Mouse (Mus musculus): ENCODE results near the gene Rpf2. TPM values are rescaled to one million over a fixed set of nuclear protein-coding genes. Genes with fewer than 3 reads are reported as not detected.

Gene Rpf2
- polyA plus RNA-seq, 2 experiments, result 16.8 to 39.2 TPM

DNA sequence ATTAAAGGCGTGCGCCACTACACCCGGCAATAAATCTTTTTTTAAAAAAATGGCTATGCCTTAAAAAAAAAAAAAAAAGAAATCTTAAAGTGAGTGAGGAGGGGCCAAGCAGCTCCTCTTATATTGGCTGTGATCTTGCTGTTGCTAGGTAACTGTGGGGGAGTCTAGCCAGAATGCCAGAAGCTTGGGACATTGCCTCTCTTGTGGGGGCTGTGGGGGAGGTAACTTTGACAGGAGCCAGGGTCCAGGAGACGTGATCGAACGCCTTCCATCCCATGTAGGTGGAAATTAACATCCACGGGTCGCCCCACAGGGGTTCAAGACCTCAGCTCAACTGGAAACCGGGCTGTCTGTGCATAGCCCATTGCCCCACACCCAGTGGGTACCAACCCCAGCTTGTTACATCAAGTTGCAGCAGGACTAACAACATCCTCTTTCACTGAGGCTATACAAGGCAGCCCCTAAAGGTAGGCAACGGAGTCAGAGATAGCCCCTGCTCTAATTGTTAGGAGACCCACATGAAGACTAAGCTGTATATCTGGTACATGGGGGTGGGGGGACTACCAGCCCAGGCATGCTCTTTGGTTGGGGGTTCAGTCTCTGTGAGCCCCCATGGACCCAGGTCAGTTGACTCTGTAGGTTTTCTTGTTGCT is 37.5 kb upstream of the Rpf2 start:
- no peaks in the 10 kb centered on the region for H3K4me1 ChIP-seq (replicated peaks; ENCODE audit: control insufficient read depth in 2 of 2, insufficient read depth in 2 of 2, low read length in 1 of 2)
- H3K27ac ChIP-seq, result no peak overlapping the region
- no peaks in the 10 kb centered on the region for H3K9me3 ChIP-seq (ENCODE audit: control insufficient read depth, low read length)
- peaks cover 17% of the 10 kb centered on the region for H3K36me3 ChIP-seq (replicated peaks; ENCODE audit: control insufficient read depth, insufficient read depth, low read depth)
- no peak overlapping the region for H3K4me2 ChIP-seq (ENCODE audit: low read depth)
- ATAC-seq (ENCODE audit: insufficient read depth) (no peak), DNase-seq (ENCODE audit: low read depth in 3 of 3, low spot score in 3 of 3) (no peak)
- no peak for TF ChIP-seq CTCF (IDR thresholded peaks at IDR 0.05; ENCODE audit: low read depth)
- no peak for TF ChIP-seq EP300 (IDR thresholded peaks at IDR 0.05; ENCODE audit: low read depth)
- no peak overlapping the region for H3K4me3 ChIP-seq (ENCODE audit: insufficient read depth in 1 of 2, low read depth in 2 of 2, low read length in 2 of 2)
- H3K9ac ChIP-seq (replicated peaks), result no peak overlapping the region
- 78% methylated on average over 10 of the region's 10 CpGs for WGBS (ENCODE audit: insufficient replicate concordance)
- H3K27me3 ChIP-seq (ENCODE audit: control insufficient read depth, insufficient read depth, low read length), result no peaks in the 10 kb centered on the region

DNA sequence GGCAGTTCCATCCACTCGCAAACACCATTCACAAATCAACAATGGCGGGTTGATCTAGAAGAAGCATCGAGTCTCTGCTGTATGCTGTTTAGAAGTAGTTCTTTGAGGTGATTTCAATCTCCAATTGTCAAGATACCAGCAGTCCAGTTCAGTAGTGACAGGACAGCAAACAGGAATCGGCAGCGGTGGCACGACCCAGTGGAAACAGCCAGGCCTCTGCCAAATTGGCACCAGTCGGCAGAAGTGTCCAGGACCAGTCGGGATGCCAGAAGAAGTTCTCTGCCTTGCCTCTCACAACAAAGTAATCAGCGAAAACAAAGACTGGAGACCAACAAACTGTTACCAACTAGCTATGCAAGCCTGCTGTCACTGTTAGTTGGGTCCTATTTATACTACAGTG is 36.8 kb upstream of the Rpf2 start:
- H3K9ac ChIP-seq (replicated peaks), result no peak overlapping the region
- no peak overlapping the region for H3K4me2 ChIP-seq (ENCODE audit: low read depth)
- TF ChIP-seq CTCF (IDR thresholded peaks at IDR 0.05; ENCODE audit: low read depth), result no peak
- no peak for TF ChIP-seq EP300 (IDR thresholded peaks at IDR 0.05; ENCODE audit: low read depth)
- DNase-seq (ENCODE audit: low read depth in 3 of 3, low spot score in 3 of 3) (no peak), ATAC-seq (ENCODE audit: insufficient read depth) (no peak)
- peaks cover 0 to 6% of the 10 kb centered on the region in 2 experiments; a peak in 3 of 4 replicates for H3K4me1 ChIP-seq (replicated peaks; ENCODE audit: control insufficient read depth in 2 of 2, insufficient read depth in 2 of 2, low read length in 1 of 2)
- no peak overlapping the region for H3K4me3 ChIP-seq (ENCODE audit: insufficient read depth in 1 of 2, low read depth in 2 of 2, low read length in 2 of 2)
- H3K9me3 ChIP-seq (ENCODE audit: control insufficient read depth, low read length), result no peaks in the 10 kb centered on the region
- H3K36me3 ChIP-seq (replicated peaks; ENCODE audit: control insufficient read depth, insufficient read depth, low read depth), result peaks cover 16% of the 10 kb centered on the region
- WGBS (ENCODE audit: insufficient replicate concordance), result 88% methylated on average over 9 of the region's 9 CpGs
- H3K27me3 ChIP-seq (ENCODE audit: control insufficient read depth, insufficient read depth, low read length), result no peaks in the 10 kb centered on the region
- H3K27ac ChIP-seq, result no peak overlapping the region

DNA sequence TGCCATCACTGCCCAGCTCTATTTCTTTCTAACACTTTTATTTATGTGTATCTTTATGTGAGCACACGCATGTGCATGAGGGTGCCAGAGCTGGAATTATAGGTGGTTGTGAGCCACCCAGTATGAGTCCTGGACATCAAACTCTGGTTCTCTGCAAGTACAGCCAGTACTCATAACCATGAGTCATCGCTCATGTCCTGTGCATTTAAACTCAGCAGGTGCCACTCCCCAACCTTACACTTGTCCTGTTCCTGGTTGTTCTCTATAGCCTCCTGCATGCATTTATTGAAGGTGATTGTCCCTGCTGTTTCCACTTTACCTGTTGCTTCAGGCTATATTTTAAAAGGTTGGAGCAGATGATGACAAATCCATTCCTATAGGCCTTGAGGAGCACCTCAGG is 34.7 kb upstream of the Rpf2 start:
- WGBS (ENCODE audit: insufficient replicate concordance), result 92% methylated on average over 2 of the region's 2 CpGs
- Histone ChIP-seq H3K36me3 (replicated peaks; ENCODE audit: control insufficient read depth, insufficient read depth, low read depth) (peaks cover 10% of the 10 kb centered on the region), H3K9me3 (ENCODE audit: control insufficient read depth, low read length) (no peaks in the 10 kb centered on the region), H3K4me2 (ENCODE audit: low read depth) (no peak overlapping the region), H3K27me3 (ENCODE audit: control insufficient read depth, insufficient read depth, low read length) (no peaks in the 10 kb centered on the region), H3K4me1 (replicated peaks; ENCODE audit: control insufficient read depth in 2 of 2, insufficient read depth in 2 of 2, low read length in 1 of 2) (peaks cover 0 to 6% of the 10 kb centered on the region in 2 experiments), H3K27ac (no peak overlapping the region), H3K4me3 (ENCODE audit: insufficient read depth in 1 of 2, low read depth in 2 of 2, low read length in 2 of 2) (no peak overlapping the region), H3K9ac (replicated peaks) (no peak overlapping the region)
- DNase-seq (ENCODE audit: low read depth in 3 of 3, low spot score in 3 of 3) (no peak), ATAC-seq (ENCODE audit: insufficient read depth) (no peak)
- no peak for TF ChIP-seq EP300 (IDR thresholded peaks at IDR 0.05; ENCODE audit: low read depth)
- TF ChIP-seq CTCF (IDR thresholded peaks at IDR 0.05; ENCODE audit: low read depth), result no peak

DNA sequence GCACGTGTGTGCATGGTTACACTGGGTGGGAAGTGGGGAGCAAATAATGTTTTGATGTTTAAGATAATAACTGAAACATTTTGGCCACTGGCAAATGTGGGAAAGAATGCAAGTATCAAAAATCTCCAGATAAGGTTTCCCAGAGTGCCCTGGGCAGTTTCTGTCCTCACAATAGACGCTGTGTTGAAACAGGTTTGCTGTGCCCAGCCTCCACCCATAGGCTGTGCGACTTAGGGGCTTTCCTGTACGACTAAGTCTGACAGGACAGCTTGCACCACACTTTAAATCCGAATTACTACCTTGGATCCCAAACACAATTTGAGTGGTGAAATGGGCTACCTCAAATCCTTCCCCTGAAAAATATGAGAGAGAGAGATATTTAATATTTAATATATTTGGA is 31.5 kb upstream of the Rpf2 start:
- H3K36me3 ChIP-seq (replicated peaks; ENCODE audit: control insufficient read depth, insufficient read depth, low read depth), result no peaks in the 10 kb centered on the region
- no peak for ATAC-seq (ENCODE audit: insufficient read depth)
- H3K27me3 ChIP-seq (ENCODE audit: control insufficient read depth, insufficient read depth, low read length), result no peaks in the 10 kb centered on the region
- no peak overlapping the region for H3K9ac ChIP-seq (replicated peaks)
- DNase-seq (ENCODE audit: low read depth in 3 of 3, low spot score in 3 of 3), result no peak
- H3K4me1 ChIP-seq (replicated peaks; ENCODE audit: control insufficient read depth in 2 of 2, insufficient read depth in 2 of 2, low read length in 1 of 2), result peaks cover 26 to 34% of the 10 kb centered on the region in 2 experiments
- no peak overlapping the region for H3K4me3 ChIP-seq (ENCODE audit: insufficient read depth in 1 of 2, low read depth in 2 of 2, low read length in 2 of 2)
- no peak for TF ChIP-seq EP300 (IDR thresholded peaks at IDR 0.05; ENCODE audit: low read depth)
- no peak for TF ChIP-seq CTCF (IDR thresholded peaks at IDR 0.05; ENCODE audit: low read depth)
- H3K9me3 ChIP-seq (ENCODE audit: control insufficient read depth, low read length), result no peaks in the 10 kb centered on the region
- H3K4me2 ChIP-seq (ENCODE audit: low read depth), result no peak overlapping the region
- WGBS (ENCODE audit: insufficient replicate concordance), result 49% methylated on average over 5 of the region's 5 CpGs
- no peak overlapping the region for H3K27ac ChIP-seq

DNA sequence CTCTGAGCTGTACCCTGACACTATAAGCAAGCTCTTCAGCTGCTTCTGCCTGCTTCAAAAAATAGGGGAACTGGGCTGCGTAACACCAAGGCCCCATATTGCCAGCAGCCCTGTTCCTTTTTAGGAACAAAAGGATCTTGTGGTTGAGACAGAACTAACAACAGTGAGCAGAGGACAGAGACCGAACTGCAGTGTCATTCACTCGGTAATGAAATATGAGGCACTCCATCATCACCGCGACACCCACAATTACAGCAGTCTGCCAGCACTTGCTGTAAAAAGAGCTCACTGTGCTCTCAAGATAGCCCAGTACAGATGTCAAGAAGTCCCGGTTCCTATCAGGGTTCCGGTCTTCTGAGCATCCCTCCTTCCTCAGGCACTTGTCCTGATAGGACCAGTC is 29.2 kb upstream of the Rpf2 start:
- H3K36me3 ChIP-seq (replicated peaks; ENCODE audit: control insufficient read depth, insufficient read depth, low read depth), result no peaks in the 10 kb centered on the region
- no peaks in the 10 kb centered on the region for H3K27me3 ChIP-seq (ENCODE audit: control insufficient read depth, insufficient read depth, low read length)
- 15% methylated on average over 7 of the region's 7 CpGs for WGBS (ENCODE audit: insufficient replicate concordance)
- H3K4me3 ChIP-seq (ENCODE audit: insufficient read depth in 1 of 2, low read depth in 2 of 2, low read length in 2 of 2), result no peak overlapping the region
- ATAC-seq (ENCODE audit: insufficient read depth) (0 out of 2 replicates have a peak, but pooled peaks have one; percentile 3), DNase-seq (ENCODE audit: low read depth in 3 of 3, low spot score in 3 of 3) (peak; percentile 23 to 34 (median 27))
- TF ChIP-seq CTCF (IDR thresholded peaks at IDR 0.05; ENCODE audit: low read depth), result no peak
- no peak for TF ChIP-seq EP300 (IDR thresholded peaks at IDR 0.05; ENCODE audit: low read depth)
- H3K27ac ChIP-seq, result peak overlapping the region; percentile 60
- H3K4me2 ChIP-seq (ENCODE audit: low read depth), result peak overlapping the region; percentile 29; the same call in 1 of the 2 replicates
- no peaks in the 10 kb centered on the region for H3K9me3 ChIP-seq (ENCODE audit: control insufficient read depth, low read length)
- peak overlapping the region; percentile 47 for H3K9ac ChIP-seq (replicated peaks)
- H3K4me1 ChIP-seq (replicated peaks; ENCODE audit: control insufficient read depth in 2 of 2, insufficient read depth in 2 of 2, low read length in 1 of 2), result peaks cover 33 to 41% of the 10 kb centered on the region in 2 experiments

All from liver, embryonic 14.5 days (tissue).